Mouse (Mus musculus): ENCODE results near the gene Atg10. TPM values are rescaled to one million over a fixed set of nuclear protein-coding genes. Genes with fewer than 3 reads are reported as not detected.
A peak's percentile ranks its signal among the peaks of the same experiment; 100 is the strongest.

Gene Atg10
- total and polyA plus RNA-seq, 3 experiments = 2.0 to 4.3 TPM; not detected in 1

DNA sequence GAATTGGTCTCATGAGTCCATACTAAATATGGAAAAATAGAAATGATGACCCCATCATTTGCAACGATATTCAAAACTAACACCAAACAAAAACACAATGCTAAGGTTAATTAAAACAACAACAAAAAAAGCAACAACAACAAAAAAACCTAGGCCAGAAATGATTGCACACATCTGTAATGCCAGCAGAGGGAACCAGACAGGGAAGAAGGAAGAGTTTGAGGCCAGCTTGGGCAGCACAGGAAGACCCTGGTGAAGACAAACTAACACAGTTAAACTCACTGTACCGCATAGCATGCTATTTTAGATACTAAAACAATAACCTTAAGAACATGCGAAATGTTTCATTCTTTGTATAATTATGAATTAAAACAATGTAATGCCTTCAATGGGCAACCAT lies 121.5 kb downstream of the Atg10 start:
- H3K9ac ChIP-seq (ENCODE audit: control insufficient read depth, low read depth, low read length, poor library complexity, severe bottlenecking) = no peak overlapping the region
- TF ChIP-seq JUND (IDR thresholded peaks at IDR 0.05; ENCODE audit: low read depth, low read length) = no peak
- TF ChIP-seq RAD21 (IDR thresholded peaks at IDR 0.05; ENCODE audit: low read depth, low read length) = peak; percentile 46
- no peak for TF ChIP-seq EP300 (IDR thresholded peaks at IDR 0.05; ENCODE audit: low read depth in 1 of 2, low read length in 2 of 2)
- TF ChIP-seq POLR2AphosphoS5 (IDR thresholded peaks at IDR 0.05; ENCODE audit: borderline replicate concordance, low read depth, low read length) = no peak
- TF ChIP-seq TCF12 (IDR thresholded peaks at IDR 0.05; ENCODE audit: low read depth, low read length) = no peak
- TF ChIP-seq CTCF (IDR thresholded peaks at IDR 0.05 in 2 of 3, conservative IDR thresholded peaks at IDR 0.05 in 1 of 3; ENCODE audit: control insufficient read depth in 1 of 3, insufficient read depth in 1 of 3, low read depth in 2 of 3, low read length in 3 of 3, poor library complexity in 1 of 3, severe bottlenecking in 1 of 3) = peak in 2 of 3 experiments; percentile 19 to 43; a peak in 2 of 6 replicates
- TF ChIP-seq ZMIZ1 (IDR thresholded peaks at IDR 0.05; ENCODE audit: low read depth, low read length) = no peak
- TF ChIP-seq POLR2AphosphoS2 (IDR thresholded peaks at IDR 0.05; ENCODE audit: low read length) = no peak
- TF ChIP-seq BHLHE40 (IDR thresholded peaks at IDR 0.05; ENCODE audit: borderline replicate concordance, low read depth, low read length) = no peak
- no peak for TF ChIP-seq POLR2A (IDR thresholded peaks at IDR 0.05; ENCODE audit: control insufficient read depth in 1 of 2, insufficient read depth in 1 of 2, low read depth in 1 of 2, low read length in 2 of 2, poor library complexity in 1 of 2)
- no peak for TF ChIP-seq MYC (IDR thresholded peaks at IDR 0.05; ENCODE audit: low read depth, low read length)
- TF ChIP-seq ZC3H11A (IDR thresholded peaks at IDR 0.05; ENCODE audit: low read depth, low read length) = no peak
- TF ChIP-seq CHD1 (IDR thresholded peaks at IDR 0.05; ENCODE audit: low read depth, low read length) = no peak
- TF ChIP-seq SMC3 (IDR thresholded peaks at IDR 0.05; ENCODE audit: low read depth, low read length) = peak; percentile 64
- TF ChIP-seq MAX (IDR thresholded peaks at IDR 0.05; ENCODE audit: low read length) = no peak
- TF ChIP-seq MEF2A (IDR thresholded peaks at IDR 0.05; ENCODE audit: extremely low read depth, insufficient replicate concordance, low read depth, low read length, poor library complexity, severe bottlenecking) = no peak
- TF ChIP-seq NELFE (IDR thresholded peaks at IDR 0.05; ENCODE audit: low read depth, low read length) = no peak
- no peak for TF ChIP-seq GATA1 (IDR thresholded peaks at IDR 0.05; ENCODE audit: low read depth, low read length)
- no peak for TF ChIP-seq ETS1 (IDR thresholded peaks at IDR 0.05; ENCODE audit: low read depth, low read length)
- TF ChIP-seq MAZ (IDR thresholded peaks at IDR 0.05; ENCODE audit: low read depth, low read length) = no peak
- TF ChIP-seq NRF1 (IDR thresholded peaks at IDR 0.05; ENCODE audit: insufficient read depth, low read depth, low read length, poor library complexity, severe bottlenecking) = no peak
- no peak for TF ChIP-seq MAFK (IDR thresholded peaks at IDR 0.05; ENCODE audit: borderline replicate concordance, low read depth, low read length)
- TF ChIP-seq UBTF (IDR thresholded peaks at IDR 0.05; ENCODE audit: borderline replicate concordance, insufficient read depth, low read depth, low read length) = no peak
- H3K27me3 ChIP-seq (ENCODE audit: control insufficient read depth in 1 of 2, insufficient read depth in 2 of 2, low read length in 2 of 2) = no peaks in the 10 kb centered on the region
- no peaks in the 10 kb centered on the region for H3K4me1 ChIP-seq (ENCODE audit: control insufficient read depth in 1 of 2, insufficient read depth in 2 of 2, low read length in 2 of 2)
- no peak overlapping the region for H3K4me3 ChIP-seq (ENCODE audit: control insufficient read depth in 1 of 2, insufficient read depth in 1 of 2, low read depth in 2 of 2, low read length in 2 of 2)
- H3K79me2 ChIP-seq (ENCODE audit: control insufficient read depth, insufficient read depth, low read length, poor library complexity) = no peaks in the 10 kb centered on the region
- H3K36me3 ChIP-seq (ENCODE audit: control insufficient read depth in 1 of 2, insufficient read depth in 2 of 2, low read length in 2 of 2) = no peaks in the 10 kb centered on the region
- DNase-seq (ENCODE audit: low read depth, low spot score) = peak; percentile 28
- no peaks in the 10 kb centered on the region for H3K9me3 ChIP-seq (replicated peaks; ENCODE audit: insufficient read depth, low read length)
- no peak overlapping the region for H3K27ac ChIP-seq (ENCODE audit: control insufficient read depth, low read depth, low read length)

Measured in MEL (cell line).